Mouse (Mus musculus): ENCODE results near the gene Gm35134.
"Not testable (repeated sequence)": the region's sequence is repeated elsewhere in the genome, so short reads cannot be mapped to it uniquely, and the experiment has no call there.

Gm35134 gene

GRCm38 (mm10) chrY:19112707-19113106 is at the start of gene Gm35134:
Gm35134 (plus strand) TSS chrY:19113007.
- DNase-seq (ENCODE audit: low spot score), result not testable (repeated sequence)

All from ovary, adult 18-20 months (tissue).